Mouse (Mus musculus) lung, postnatal 25 days (tissue): ENCODE data around the gene Ociad1.
A peak's percentile ranks its signal among the peaks of the same experiment; 100 is the strongest.

ENCODE experiments used
- DNase-seq: peaks from one replicate; pipeline ENCODE4 v3.0.0; 2022; ENCODE audit warnings: low spot score

Ociad1 gene

DNA sequence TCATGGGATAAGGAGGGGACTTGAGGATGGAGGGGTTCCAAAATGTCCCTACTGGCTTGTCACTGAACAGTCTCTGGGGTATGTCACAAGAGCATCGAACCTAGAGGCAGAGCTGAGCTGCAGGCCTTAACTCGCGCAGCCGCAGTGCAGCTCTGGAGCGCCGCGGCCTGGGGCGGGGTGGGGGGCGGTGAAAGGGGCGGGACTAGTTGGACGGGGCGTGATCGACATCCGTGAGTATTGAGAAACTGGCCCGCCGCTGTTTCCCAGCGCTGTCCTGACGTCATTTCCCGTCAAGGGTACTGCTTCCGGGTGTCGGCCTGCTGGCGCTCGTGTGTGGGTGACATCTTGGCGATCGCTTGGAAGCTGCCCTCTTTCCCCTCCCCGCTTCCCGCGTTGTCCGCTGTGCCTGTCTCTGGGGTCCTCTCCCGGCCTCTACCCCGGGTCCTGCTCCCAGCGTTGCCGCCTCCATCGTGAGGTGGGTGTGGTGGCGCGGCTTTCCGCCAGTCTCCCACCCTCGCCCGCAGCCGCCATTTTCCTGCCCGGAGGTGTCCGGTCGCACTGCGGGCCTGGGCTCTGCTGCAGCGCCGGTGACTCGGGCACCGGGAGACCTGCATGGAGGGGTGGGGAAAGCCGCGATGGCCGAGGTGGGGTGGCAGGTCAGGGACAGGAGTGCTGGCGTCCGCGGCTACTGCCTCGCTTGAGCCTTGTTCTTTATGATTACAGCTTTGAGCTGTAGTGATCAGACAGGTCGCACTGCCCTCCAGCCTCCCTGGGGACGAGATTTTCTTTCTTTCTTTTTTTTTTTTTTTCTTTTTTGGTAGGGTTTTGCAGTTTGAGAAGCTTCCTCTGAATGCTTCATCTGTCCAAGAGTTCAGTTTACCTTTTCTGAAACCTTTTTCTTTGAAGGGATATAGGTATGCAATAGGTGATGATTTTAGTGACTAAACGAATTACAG lies at the start of gene Ociad1:
TSS of gene Ociad1 (plus strand) at position 283 of the 956 bp plus-strand sequence.
- DNase-seq, result peak; percentile 97

- DNase-seq, result peak; percentile 34
These were observed 48.2 kb upstream of the Ociad1 start for GRCm38 (mm10) chr5:73244403-73244802.

- no peak for DNase-seq
These were observed 46.2 kb upstream of the Ociad1 start for GRCm38 (mm10) chr5:73246414-73246813.

- no peak for DNase-seq
These were observed 44.4 kb upstream of the Ociad1 start for GRCm38 (mm10) chr5:73248211-73248610.

DNA sequence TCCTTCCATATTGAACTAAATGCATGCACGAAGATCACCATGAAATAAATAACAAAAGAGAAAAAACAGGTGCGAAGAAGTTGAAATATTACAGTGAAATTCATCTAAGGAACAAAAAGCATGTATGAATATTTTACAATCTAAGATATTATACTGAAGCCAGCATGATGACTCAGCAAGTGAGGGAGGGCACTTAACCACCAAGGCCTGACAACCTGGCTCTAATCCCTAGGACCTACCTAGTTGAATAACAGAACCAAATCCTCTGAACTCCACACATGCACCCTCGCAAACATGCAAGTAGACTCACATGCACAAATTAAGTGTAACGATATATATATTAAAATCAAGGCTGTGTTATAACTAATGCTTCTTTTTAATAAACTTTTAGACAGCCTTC lies 43.2 kb upstream of the Ociad1 start:
- no peak for DNase-seq

GRCm38 (mm10) chr5:73252739-73253138 lies 39.8 kb upstream of the Ociad1 start:
- DNase-seq, result no peak

DNA sequence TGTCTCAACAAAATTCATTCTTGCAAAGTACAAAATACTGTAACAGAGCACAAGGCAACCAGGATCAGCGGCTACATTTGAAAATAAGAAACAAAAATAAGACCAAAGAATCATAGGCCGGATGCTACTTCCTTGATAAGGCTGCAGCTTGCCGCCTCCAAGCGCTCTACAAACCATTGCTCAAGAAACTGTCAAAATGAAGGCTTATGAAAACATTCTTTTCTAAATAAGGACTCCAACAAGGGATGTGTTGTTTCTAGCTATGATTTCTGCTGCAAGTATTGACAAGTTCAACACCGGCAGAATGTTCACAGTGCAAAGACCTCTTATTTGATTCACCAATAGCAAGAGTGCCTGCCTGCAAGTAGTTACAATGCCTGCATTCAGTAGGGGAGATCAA lies 37.9 kb upstream of the Ociad1 start:
- DNase-seq, result no peak

DNA sequence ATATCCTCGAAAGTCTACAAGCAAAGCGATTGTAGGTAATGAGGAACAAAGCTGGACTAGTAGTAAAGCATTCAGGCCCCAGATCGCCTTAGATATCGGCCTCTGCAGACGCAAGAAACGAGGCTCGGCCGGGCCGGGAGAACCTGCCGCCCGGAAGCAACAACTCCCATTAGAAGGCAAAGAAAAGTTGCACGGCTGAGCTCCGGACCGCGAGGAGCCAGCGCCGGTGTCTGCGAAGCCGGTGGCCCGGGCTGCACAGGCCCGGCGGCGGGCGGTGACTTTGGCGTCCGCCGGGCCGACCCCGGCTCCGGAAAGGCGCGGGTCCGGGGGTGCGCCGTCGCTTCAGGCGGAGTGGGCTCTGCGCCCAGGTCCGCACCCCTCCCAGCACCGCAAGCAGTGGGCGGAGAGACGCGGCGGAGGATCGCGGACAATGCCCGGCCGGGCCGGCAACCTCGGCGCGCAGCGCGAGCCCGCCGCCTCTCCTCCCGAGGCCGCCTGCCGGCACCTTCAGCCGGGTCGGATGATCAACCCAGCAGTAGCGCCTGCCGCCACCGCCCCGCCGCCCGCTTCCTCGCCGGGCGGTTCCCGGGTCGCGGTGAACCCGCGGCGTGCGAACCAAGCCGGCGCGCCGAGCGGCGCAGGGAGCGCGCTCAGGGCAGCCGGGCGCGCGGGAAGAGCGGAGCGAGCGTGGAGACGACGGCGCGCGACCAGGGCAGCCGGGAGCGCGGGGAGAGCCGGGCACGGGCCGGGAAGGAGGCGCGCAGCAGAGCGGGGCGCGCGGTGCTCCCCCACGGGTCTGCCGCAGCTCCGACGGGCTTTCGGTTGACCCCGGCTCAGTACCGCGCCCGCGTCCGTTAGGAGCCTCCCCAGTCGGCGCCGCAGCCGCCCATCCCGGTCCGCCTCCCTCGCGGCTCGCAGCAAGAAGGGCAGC lies 37.0 kb upstream of the Ociad1 start:
- peak; percentile 47 for DNase-seq

- peak; percentile 98 for DNase-seq
These were observed 36.1 kb upstream of the Ociad1 start, which contains the start of gene Fryl for GRCm38 (mm10) chr5:73256352-73257065. Fryl (minus strand) TSS chr5:73256619.

- DNase-seq, result peak; percentile 31
These were observed 35.5 kb upstream of the Ociad1 start for GRCm38 (mm10) chr5:73257096-73257495.

- DNase-seq, result no peak
These were observed 34.9 kb upstream of the Ociad1 start for GRCm38 (mm10) chr5:73257723-73258122.

GRCm38 (mm10) chr5:73264122-73264521 lies 28.5 kb upstream of the Ociad1 start:
- no peak for DNase-seq

- DNase-seq, result peak; percentile 54
These were observed 27.1 kb upstream of the Ociad1 start for GRCm38 (mm10) chr5:73265460-73265859.

DNA sequence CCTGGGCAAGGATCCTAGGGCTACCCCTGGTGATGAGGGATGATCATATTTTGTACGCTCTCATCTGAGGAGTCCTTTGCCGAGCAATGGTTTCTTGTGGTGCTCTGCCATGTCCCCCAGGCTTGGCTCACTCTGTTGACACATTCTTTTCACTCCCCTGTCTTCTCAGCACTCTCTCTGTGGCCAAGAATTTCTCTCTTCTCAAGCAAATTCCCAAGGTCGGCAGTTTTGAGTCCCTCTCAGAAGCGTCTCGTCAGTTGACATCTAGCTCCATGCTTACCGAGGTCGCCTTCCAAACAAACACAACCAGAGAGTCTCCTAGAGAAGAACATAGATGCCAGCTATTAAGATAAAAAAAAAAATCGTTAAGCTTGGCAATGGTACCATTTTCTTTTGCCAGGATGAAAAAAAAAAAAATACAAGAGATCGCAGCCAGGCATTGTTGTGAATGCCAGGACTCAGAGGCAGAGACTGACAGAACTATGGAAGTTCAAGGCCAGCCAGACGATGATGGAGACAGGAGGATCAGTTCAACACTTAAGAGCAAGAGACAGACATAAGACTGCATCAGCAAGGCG lies 23.9 kb upstream of the Ociad1 start:
- no peak for DNase-seq

GRCm38 (mm10) chr5:73270612-73271011 lies 22.0 kb upstream of the Ociad1 start:
- DNase-seq, result peak; percentile 21

DNA sequence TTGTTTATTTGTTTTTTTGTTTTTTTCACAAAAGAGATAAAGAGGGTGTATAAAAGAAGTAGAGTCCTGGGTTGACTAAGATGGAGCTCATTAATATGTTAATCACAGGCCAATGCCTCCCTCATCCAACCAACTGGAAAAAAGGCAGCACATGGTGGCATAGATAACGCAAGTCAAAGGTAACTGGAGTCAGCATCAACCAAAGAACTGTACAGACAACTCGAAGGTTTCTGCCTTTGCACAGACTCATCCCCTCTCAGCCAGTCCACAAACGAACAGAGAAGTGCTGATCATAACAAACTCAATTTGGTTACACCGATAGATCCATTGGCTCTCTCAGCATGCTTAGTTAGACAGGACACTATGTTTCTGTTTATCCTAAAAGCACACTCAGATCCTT lies 19.4 kb upstream of the Ociad1 start:
- no peak for DNase-seq

DNA sequence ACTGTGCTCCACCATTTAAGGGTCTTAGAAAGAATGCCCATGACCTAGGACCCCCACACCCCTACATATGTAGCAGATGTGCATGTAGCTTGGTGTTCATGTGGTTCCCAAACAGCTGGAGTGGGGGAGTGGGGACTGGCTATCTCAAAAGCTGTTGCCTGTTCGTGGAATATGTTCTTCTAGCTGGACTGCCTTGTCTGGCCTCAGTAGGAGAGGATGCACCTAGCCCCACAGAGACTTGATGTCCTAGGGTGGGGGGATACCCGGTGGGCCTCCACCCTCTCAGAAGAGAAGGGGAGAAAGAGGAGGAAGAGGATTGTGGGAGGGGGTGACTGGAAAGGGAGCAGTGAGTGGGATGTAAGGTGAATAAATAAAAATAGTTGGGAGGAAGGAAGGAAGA lies 17.6 kb upstream of the Ociad1 start:
- DNase-seq, result no peak

GRCm38 (mm10) chr5:73279190-73279589 lies 13.4 kb upstream of the Ociad1 start:
- no peak for DNase-seq

DNA sequence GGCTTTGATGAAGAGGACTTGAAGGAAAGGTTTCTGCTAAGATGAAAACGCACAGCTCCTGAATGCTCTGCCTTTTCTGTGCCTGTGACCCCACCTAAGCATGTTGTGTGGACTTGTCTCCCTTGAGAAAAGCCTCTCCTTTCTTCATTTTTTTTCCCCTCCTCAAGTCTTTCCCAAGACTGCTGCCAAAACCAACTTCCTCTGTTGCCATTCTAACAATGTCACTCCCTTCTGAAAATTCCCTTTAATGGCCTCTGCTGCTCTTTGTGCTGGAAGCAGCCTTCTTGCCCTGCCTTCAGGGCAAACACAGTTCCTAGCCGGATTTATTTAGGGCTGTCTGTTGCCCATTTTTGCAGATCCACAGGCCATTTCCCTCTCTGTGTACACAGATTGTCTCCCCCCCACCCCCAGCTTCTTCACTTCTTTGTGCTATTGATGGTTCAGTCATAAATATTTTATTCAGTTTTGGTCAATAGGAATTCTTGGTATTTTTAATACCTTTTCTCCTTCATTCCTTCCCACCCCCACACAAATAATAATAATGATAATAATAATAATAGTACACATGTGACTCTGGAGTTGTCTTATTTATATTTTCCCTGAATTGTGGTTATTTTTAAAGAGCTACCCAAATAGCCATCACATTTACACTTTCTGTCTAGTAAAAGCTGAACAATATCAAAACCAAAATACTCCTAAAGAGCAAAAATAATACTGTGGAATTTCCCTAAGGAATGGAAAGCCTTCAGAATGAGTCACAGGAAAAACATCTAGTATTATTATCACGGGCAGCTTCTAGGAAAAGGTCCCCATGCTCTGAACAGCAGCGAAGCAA lies 12.6 kb upstream of the Ociad1 start:
- DNase-seq, result no peak

DNA sequence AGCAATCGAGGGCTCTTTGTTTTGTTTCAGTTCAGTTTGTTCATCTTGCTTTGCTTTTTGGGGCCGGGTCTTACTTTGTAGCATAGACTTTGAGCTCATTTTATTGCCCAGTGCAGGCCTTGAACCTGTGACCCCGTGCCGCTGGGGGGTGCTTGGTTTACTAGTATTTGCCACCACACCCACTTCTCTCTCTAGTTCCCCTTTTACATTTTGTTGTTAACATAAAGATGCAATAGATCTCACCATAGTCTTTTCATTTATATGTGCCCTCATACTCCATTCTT lies 12.1 kb upstream of the Ociad1 start:
- DNase-seq, result no peak

DNA sequence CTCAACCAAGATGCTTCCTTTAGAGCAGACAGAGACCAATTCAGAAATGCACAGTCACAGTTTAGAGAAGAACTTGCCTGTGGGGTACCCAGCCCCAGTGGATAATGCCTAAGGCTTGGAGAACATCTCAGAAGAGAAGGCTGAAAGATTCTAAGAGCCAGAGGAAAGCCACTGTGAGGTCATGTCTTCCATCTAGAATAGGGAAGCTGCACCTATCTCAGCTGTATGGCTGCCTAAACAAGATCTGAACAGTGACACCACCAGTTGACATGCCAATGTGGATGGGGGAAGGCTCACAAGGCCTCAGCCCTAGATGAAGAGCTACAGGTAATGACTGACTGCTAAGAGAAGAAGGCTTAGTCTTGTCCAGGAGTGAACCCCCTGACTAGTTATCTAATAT lies 8.5 kb upstream of the Ociad1 start:
- no peak for DNase-seq
